Mouse (Mus musculus): ENCODE measurements around the gene Tada3.

DNA sequence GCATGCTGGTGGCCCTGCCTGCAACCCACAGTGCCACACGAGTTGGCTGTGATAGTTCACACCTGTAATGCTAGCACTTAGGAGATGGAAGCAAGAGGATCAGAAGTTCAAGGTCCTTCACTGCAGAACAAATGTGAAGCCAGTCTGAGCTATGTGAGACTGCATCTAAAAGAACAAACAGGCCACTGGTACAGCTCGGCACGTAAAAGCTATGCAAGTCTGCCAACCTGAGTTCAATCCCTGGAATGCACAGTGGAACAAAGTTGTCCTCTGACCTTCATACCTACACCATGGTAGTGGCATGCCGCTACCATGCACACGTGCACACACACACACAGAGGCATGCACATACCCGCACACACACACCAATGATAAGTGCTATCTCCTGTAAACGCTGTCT lies 46.5 kb upstream of the Tada3 start:
- TF ChIP-seq POLR2A (IDR thresholded peaks at IDR 0.05; ENCODE audit: control insufficient read depth in 1 of 2, insufficient read depth in 1 of 2, low read depth in 1 of 2, low read length in 2 of 2, poor library complexity in 1 of 2) (no peak), SMC3 (IDR thresholded peaks at IDR 0.05; ENCODE audit: low read depth, low read length) (no peak), MAZ (IDR thresholded peaks at IDR 0.05; ENCODE audit: low read depth, low read length) (no peak), CTCF (IDR thresholded peaks at IDR 0.05 in 2 of 3, conservative IDR thresholded peaks at IDR 0.05 in 1 of 3; ENCODE audit: control insufficient read depth in 1 of 3, insufficient read depth in 1 of 3, low read depth in 2 of 3, low read length in 3 of 3, poor library complexity in 1 of 3, severe bottlenecking in 1 of 3) (no peak), MAFK (IDR thresholded peaks at IDR 0.05; ENCODE audit: borderline replicate concordance, low read depth, low read length) (no peak), TBP (IDR thresholded peaks at IDR 0.05; ENCODE audit: low read depth, low read length) (no peak)
